Mouse (Mus musculus): ENCODE measurements around the gene Akap13.
"Not testable (repeated sequence)": the region's sequence is repeated elsewhere in the genome, so short reads cannot be mapped to it uniquely, and the experiment has no call there.

The Akap13 gene

DNA sequence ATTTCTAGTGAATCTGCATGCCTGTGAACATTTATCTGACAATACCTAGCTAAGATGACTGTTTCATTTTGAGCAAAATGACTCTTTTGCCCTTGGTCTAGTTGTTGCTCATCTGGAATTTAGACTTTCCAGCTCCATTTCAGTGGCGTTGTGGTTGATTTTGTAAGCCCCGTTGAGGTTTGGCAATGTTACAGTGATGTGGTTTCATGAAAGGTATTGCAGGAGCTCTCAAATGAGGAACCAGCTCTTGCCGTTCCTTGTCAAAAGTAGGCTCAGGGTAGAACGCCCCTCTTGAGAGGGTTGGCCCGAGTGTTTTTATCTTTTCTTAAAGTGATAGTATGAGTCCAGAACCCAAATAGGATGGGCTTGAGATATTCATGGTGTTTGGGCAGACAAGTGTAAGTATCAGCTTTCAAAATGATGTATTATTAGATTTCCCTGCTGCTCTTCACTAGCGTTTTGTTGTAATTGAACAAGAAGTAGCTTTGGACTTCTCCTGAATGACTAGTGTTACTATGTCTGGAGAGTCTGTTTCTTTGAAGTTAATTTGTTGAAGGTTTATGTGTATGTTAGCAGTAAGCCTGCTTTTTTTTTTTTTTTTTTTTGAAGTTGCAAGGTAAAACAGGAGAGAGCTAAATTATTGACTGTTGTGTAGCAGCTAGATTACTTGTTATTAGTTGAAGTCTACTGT lies 140.9 kb downstream of the Akap13 start:
- no peak for DNase-seq (ENCODE audit: low read depth, low spot score)

DNA sequence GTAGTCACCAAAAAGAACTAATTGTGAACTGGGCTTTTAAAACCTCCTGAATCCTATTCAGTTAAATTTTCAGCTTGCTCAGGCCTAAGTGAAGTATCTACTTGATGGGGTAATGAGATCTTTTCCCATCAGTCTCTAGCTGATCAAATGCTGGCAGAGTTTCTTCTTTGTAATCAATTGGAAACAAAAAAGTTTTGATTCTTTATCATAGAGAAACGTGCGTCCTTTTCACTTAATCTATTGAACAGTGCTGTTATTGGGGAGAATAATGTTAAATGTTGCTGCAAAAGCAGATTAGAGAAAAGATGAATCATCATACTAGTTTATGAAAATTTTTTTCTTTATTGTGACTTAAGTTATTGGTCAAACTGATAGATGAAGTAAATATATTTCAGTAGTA lies 142.5 kb downstream of the Akap13 start:
- DNase-seq (ENCODE audit: low read depth, low spot score) = no peak

- no peak for DNase-seq (ENCODE audit: low read depth, low spot score)
These were observed 145.2 kb downstream of the Akap13 start for GRCm38 (mm10) chr7:75600360-75601075.

GRCm38 (mm10) chr7:75607248-75607647 lies 151.9 kb downstream of the Akap13 start:
- DNase-seq (ENCODE audit: low read depth, low spot score) = no peak

DNA sequence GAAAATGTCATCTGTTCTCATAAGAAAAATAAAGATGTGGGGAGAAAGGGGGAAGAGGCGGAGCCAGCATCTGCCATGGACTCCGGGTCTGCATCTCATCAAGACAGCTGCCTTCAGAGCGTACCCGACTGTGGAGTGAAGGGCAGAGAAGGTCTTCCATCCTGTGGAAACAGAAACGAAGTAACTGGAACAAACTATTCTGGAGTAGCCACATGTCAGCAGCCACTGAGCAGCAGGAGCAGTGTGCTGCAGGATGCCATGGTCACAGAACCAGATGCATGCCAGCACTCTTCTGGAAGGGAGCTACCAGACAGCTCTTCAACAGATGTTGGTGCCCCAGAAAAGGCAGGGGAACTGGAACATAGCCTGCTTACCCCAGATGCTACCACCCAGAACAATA lies 153.4 kb downstream of the Akap13 start:
- no peak for DNase-seq (ENCODE audit: low read depth, low spot score)

GRCm38 (mm10) chr7:75609456-75610262 lies 154.3 kb downstream of the Akap13 start:
- DNase-seq (ENCODE audit: low read depth, low spot score) = no peak

- DNase-seq (ENCODE audit: low read depth, low spot score) = no peak
These were observed 155.1 kb downstream of the Akap13 start for GRCm38 (mm10) chr7:75610391-75610790.

- no peak for DNase-seq (ENCODE audit: low read depth, low spot score)
These were observed 156.1 kb downstream of the Akap13 start for GRCm38 (mm10) chr7:75611261-75611950.

- no peak for DNase-seq (ENCODE audit: low read depth, low spot score)
These were observed 156.8 kb downstream of the Akap13 start for GRCm38 (mm10) chr7:75612000-75612682.

DNA sequence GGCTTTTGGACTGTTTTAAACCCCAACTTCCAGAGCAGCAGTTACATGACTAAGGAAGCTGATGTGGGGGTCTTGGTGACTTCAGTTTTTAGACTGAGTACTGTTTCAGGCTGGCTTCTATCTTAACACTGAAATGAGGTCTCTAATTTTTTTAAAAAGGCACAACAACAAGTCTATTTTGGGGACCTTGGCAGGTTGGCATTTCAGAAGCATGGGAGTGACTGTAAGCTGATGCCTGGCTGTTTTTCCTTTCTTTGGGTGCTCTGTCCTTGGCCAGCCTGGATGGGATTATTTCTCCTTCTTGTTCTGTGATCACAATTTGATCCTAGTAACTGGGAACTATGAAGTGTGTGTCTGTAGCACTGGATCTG lies 157.3 kb downstream of the Akap13 start:
- no peak for DNase-seq (ENCODE audit: low read depth, low spot score)

GRCm38 (mm10) chr7:75613240-75613639 lies 157.9 kb downstream of the Akap13 start:
- DNase-seq (ENCODE audit: low read depth, low spot score) = no peak

- no peak for DNase-seq (ENCODE audit: low read depth, low spot score)
These were observed 159.5 kb downstream of the Akap13 start for GRCm38 (mm10) chr7:75614826-75615225.

DNA sequence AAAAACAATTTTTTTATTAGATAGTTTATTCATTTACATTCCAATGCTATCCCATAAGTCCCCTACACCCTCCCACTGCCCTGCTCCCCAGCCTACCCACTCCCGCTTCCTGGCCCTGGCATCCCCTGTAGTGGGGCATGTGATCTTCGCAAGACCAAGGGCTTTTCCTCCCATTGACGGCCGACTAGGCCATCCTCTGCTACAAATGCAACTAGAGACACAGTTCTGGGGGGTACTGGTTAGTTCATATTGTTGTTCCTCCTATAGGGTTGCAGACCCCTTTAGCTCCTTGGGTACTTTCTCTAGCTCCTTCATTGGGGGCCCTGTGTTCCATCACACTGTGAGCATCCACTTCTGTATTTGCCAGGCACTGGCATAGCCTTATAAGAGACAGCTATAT lies 161.9 kb downstream of the Akap13 start:
- DNase-seq (ENCODE audit: low read depth, low spot score) = not testable (repeated sequence)

DNA sequence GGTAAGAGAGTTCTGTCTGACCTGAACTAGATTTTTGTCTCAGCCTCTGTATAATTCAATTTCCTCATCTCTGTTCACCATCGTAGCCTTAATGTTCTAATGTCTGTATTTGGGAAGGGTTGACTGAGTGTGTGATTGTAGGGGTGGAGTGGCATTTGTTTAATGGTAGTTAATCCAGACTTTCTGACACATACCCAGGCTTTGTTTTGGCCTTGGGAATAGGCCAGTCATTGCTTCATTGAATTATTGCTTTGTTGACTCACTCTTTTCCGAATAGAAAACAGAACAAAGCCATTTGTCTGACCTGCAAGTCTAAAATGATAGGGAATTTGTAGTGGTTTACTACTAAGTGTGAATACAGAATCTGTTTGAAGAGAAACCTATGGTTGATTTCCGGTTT lies 163.4 kb downstream of the Akap13 start:
- DNase-seq (ENCODE audit: low read depth, low spot score) = no peak

GRCm38 (mm10) chr7:75619875-75620274 lies 164.5 kb downstream of the Akap13 start:
- no peak for DNase-seq (ENCODE audit: low read depth, low spot score)

- DNase-seq (ENCODE audit: low read depth, low spot score) = no peak
These were observed 165.1 kb downstream of the Akap13 start for GRCm38 (mm10) chr7:75620395-75620960.

DNA sequence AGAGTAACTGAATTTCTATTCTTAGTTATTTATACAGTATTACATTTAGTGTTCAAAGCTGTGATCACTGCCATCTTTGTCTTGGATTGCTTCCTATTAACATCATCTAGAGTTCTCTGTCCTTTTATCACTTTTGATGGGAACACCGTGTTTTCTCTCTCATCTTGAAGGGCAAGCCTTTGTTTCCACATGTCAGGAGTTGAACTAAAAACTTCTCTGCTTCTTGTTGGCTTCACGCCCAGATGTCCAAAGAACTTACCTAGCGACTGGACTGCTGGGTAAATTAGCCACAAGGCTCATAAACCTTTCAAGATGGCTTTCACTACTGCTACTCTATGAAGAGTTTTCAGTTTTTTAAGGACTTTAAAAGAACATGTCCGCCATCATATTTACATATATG lies 165.6 kb downstream of the Akap13 start:
- no peak for DNase-seq (ENCODE audit: low read depth, low spot score)

DNA sequence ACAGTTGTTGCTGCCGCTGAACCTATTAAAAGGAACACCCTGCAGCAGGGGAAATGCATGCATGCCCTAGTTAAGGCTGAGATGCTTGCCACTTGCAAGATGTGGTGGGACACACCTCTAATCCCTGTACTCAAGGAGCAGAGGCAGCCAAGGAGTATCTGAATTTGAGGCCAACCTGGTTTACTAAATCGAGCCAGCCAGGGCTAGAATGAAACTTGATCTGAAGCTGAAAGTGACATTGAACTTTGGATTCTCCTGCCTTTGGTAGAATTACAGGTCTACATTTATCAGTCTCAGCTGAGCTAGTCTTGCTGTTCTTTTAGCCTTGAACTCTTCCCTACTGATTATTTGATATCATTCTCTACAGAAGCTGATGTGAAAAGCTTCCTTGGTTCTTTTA lies 172.5 kb downstream of the Akap13 start:
- no peak for DNase-seq (ENCODE audit: low read depth, low spot score)

- DNase-seq (ENCODE audit: low read depth, low spot score) = no peak
These were observed 174.3 kb downstream of the Akap13 start for GRCm38 (mm10) chr7:75629669-75630068.

DNA sequence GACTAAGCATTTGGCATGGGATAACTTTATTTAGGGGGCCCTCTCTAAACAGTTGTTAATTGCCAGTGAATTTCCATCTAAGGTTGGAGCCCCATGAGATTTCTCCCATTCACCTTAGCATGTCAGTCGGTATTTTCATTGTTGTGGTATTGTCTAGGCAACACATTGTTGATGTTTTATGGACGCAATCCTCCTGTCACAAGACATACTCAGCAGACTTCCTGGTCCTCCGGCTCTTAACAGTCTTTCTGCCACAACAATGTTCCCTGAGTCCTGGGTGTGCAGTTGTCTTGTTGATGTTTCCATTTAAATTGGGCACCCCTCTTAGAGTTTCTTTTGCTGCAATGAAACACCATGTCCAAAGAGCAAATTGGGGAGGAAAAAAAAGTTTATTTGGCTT lies 177.6 kb downstream of the Akap13 start:
- DNase-seq (ENCODE audit: low read depth, low spot score) = no peak

- DNase-seq (ENCODE audit: low read depth, low spot score) = no peak
These were observed 178.1 kb downstream of the Akap13 start for GRCm38 (mm10) chr7:75633393-75633792.

All from WW6 (cell line).